ENCODE assay signal across 23 mouse cellular contexts in genomic region chr10:80871581-80871980, GRCm38 (mm10). TPM values are rescaled to one million over a fixed set of nuclear protein-coding genes. Genes with fewer than 3 reads are reported as not detected.
DNase-seq lines count a peak whose midpoint lies in the region; ATAC-seq lines count a peak whose summit lies in the region.
"Had no signal": no experiment of that assay in that cellular context is flagged by ENCODE, and none has a peak within 500 bp of the region (broad histone marks: within the 10 kb centered on the region; RNA-seq: fewer than 3 reads in every experiment).

TSS of gene Tmprss9 (plus strand) at chr10:80871848.

- WGBS in heart, embryonic 13.5 days, result 25% methylated on average over 9 of the region's 9 CpGs
- 25% methylated on average over 9 of the region's 9 CpGs for WGBS in liver, embryonic 12.5 days (ENCODE audit: insufficient replicate concordance)
- 20% methylated on average over 9 of the region's 9 CpGs for WGBS in stomach, embryonic 16.5 days

- H3K36me3 ChIP-seq in heart, embryonic 13.5 days, result peaks cover 20% of the 10 kb centered on the region
- H3K36me3 ChIP-seq in liver, embryonic 12.5 days, result peaks cover 23% of the 10 kb centered on the region
- peaks cover 5% of the 10 kb centered on the region; the same call in 1 of the 2 replicates for H3K36me3 ChIP-seq in stomach, embryonic 16.5 days (ENCODE audit: control insufficient read depth, insufficient read depth, low read length)
- H3K36me3 ChIP-seq: lung, embryonic 15.5 days had no signal

- ATAC-seq in heart, embryonic 13.5 days (ENCODE audit: extremely low read depth, insufficient number of reproducible peaks, low FRiP score, low TSS enrichment), result no peak
- ATAC-seq in liver, embryonic 12.5 days, result no peak
- peak; percentile 46; the same call in 1 of the 2 replicates for ATAC-seq in stomach, embryonic 16.5 days (ENCODE audit: insufficient read depth, low FRiP score)
- ATAC-seq: activated CD4-positive, CD25-positive, alpha-beta regulatory T cell, adult 4 months; midbrain, embryonic 16.5 days; Patski had no signal

- peaks cover 26% of the 10 kb centered on the region for H3K27me3 ChIP-seq in heart, embryonic 13.5 days (replicated peaks)
- H3K27me3 ChIP-seq in liver, embryonic 12.5 days (replicated peaks), result peaks cover 32% of the 10 kb centered on the region
- H3K27me3 ChIP-seq in stomach, embryonic 16.5 days (ENCODE audit: control insufficient read depth, insufficient read depth, low read length), result no peaks in the 10 kb centered on the region
- H3K27me3 ChIP-seq: neural tube, embryonic 15.5 days; stomach, embryonic 15.5 days had no signal

- H3K27ac ChIP-seq in heart, embryonic 13.5 days (replicated peaks), result no peak within 1 kb of the TSS
- no peak within 1 kb of the TSS for H3K27ac ChIP-seq in liver, embryonic 12.5 days
- no peak within 1 kb of the TSS for H3K27ac ChIP-seq in stomach, embryonic 16.5 days (ENCODE audit: low read length)
- H3K27ac ChIP-seq: embryonic facial prominence, embryonic 13.5 days; heart, embryonic 15.5 days; liver, embryonic 13.5 days; lung, embryonic 15.5 days; neural tube, embryonic 15.5 days; stomach, embryonic 15.5 days had no signal

- 0 out of 2 replicates have a peak within 1 kb of the TSS, but pooled peaks have one; percentile 33 for H3K9ac ChIP-seq in heart, embryonic 13.5 days
- no peak within 1 kb of the TSS for H3K9ac ChIP-seq in liver, embryonic 12.5 days
- H3K9ac ChIP-seq in stomach, embryonic 16.5 days (ENCODE audit: low read length), result no peak within 1 kb of the TSS
- H3K9ac ChIP-seq: embryonic facial prominence, embryonic 13.5 days; heart, embryonic 15.5 days; liver, embryonic 13.5 days; lung, embryonic 15.5 days; neural tube, embryonic 15.5 days; stomach, embryonic 15.5 days had no signal

- H3K4me3 ChIP-seq in heart, embryonic 13.5 days, result no peak within 1 kb of the TSS
- H3K4me3 ChIP-seq in liver, embryonic 12.5 days, result no peak within 1 kb of the TSS
- H3K4me3 ChIP-seq in stomach, embryonic 16.5 days (replicated peaks; ENCODE audit: low read length), result no peak within 1 kb of the TSS
- H3K4me3 ChIP-seq: embryonic facial prominence, embryonic 13.5 days; heart, embryonic 15.5 days; liver, embryonic 13.5 days; lung, embryonic 15.5 days; neural tube, embryonic 15.5 days; stomach, embryonic 15.5 days had no signal

- H3K4me2 ChIP-seq in heart, embryonic 13.5 days, result no peak within 1 kb of the TSS
- no peak within 1 kb of the TSS for H3K4me2 ChIP-seq in liver, embryonic 12.5 days
- H3K4me2 ChIP-seq in stomach, embryonic 16.5 days (ENCODE audit: low read depth, low read length), result no peak within 1 kb of the TSS
- H3K4me2 ChIP-seq: embryonic facial prominence, embryonic 13.5 days; heart, embryonic 15.5 days; liver, embryonic 13.5 days; lung, embryonic 15.5 days; neural tube, embryonic 15.5 days; stomach, embryonic 15.5 days had no signal

- no peaks in the 10 kb centered on the region for H3K9me3 ChIP-seq in heart, embryonic 13.5 days
- no peaks in the 10 kb centered on the region for H3K9me3 ChIP-seq in liver, embryonic 12.5 days (replicated peaks)
- no peaks in the 10 kb centered on the region for H3K9me3 ChIP-seq in stomach, embryonic 16.5 days (replicated peaks; ENCODE audit: control insufficient read depth, low read length)
- H3K9me3 ChIP-seq: embryonic facial prominence, embryonic 13.5 days; heart, embryonic 15.5 days; liver, embryonic 13.5 days; lung, embryonic 15.5 days; neural tube, embryonic 15.5 days; stomach, embryonic 15.5 days had no signal

- DNase-seq in heart, adult 11 months, result no peak
- peak; percentile 26 for DNase-seq in liver
- DNase-seq in kidney, postnatal 4 days, result peak; percentile 30 to 50
- DNase-seq in urinary bladder, postnatal 36 days (ENCODE audit: low spot score in 2 of 2), result no peak
- no peak for DNase-seq in left cerebral cortex, adult 9 months (ENCODE audit: low spot score in 2 of 2)
- DNase-seq: adrenal gland, postnatal 14 days; cerebellum, adult 11 months; cerebellum, postnatal 10 days; heart, postnatal 4 days; left cerebral cortex, postnatal 4 days; liver, embryonic 13.5 days; right cerebral cortex, postnatal 14 days had no signal

- H3K4me1 ChIP-seq in heart, embryonic 13.5 days, result peaks cover 2% of the 10 kb centered on the region; the same call in 1 of the 2 replicates
- peaks cover 21% of the 10 kb centered on the region for H3K4me1 ChIP-seq in liver, embryonic 12.5 days
- H3K4me1 ChIP-seq in stomach, embryonic 16.5 days (ENCODE audit: control insufficient read depth, insufficient read depth, low read length), result no peaks in the 10 kb centered on the region
- H3K4me1 ChIP-seq: embryonic facial prominence, embryonic 13.5 days; lung, embryonic 15.5 days; stomach, embryonic 15.5 days had no signal

RNA-seq across cellular contexts. Expression of gene Tmprss9, which starts in this region (rescaled TPM):
- 0.05 and 0.07 TPM in 2 replicates for polyA plus RNA-seq in heart, embryonic 13.5 days (2015; fragmentation: Nextera tagmentation; extraction: Ambion mirVana)
- 0.04 and 0.05 TPM in 2 replicates for polyA plus RNA-seq in liver, embryonic 12.5 days (2016; fragmentation: Nextera tagmentation; extraction: Ambion mirVana)
- polyA plus RNA-seq in stomach, embryonic 16.5 days (2015; fragmentation: Nextera tagmentation; extraction: Ambion mirVana), result 0.06 TPM in 1 of 2 replicates, not detected in the other
- polyA plus RNA-seq: activated CD4-positive, CD25-positive, alpha-beta regulatory T cell, adult 4 months; embryonic facial prominence, embryonic 13.5 days; lung, embryonic 15.5 days; stomach, embryonic 15.5 days had no signal

Comparison
In these comparisons a context has a peak if more than half of its experiments do, and no peak if none do; other contexts are left out.
1. Peak in ATAC-seq in stomach, embryonic 16.5 days; RNA of the gene not detected or under 1 TPM.
2. DNase-seq: peak in liver (single experiment) and kidney, postnatal 4 days (2 of 2); none in heart, adult 11 months (single experiment), urinary bladder, postnatal 36 days (0 of 2) and left cerebral cortex, adult 9 months (0 of 2).